Mouse (Mus musculus) cortical plate, adult 2 months (tissue): Measurements from ENCODE around the gene Clec18a.

ENCODE experiments used
- CTCF ChIP-seq: fragments of 200-500 bp; IDR thresholded peaks from 2 replicates; pipeline ENCODE4 v1.5.1; 2011; ENCODE audit warnings: mild to moderate bottlenecking, control low read depth, low read length; ENCODE audit not compliant: insufficient read depth; ENCODE audit errors: extremely low read depth
- POLR2A ChIP-seq: fragments of 200-500 bp; IDR thresholded peaks from 2 replicates; pipeline ENCODE4 v1.6.1; 2011; ENCODE audit warnings: mild to moderate bottlenecking, low read length, control low read depth; ENCODE audit not compliant: insufficient read depth; ENCODE audit errors: extremely low read depth

DNA sequence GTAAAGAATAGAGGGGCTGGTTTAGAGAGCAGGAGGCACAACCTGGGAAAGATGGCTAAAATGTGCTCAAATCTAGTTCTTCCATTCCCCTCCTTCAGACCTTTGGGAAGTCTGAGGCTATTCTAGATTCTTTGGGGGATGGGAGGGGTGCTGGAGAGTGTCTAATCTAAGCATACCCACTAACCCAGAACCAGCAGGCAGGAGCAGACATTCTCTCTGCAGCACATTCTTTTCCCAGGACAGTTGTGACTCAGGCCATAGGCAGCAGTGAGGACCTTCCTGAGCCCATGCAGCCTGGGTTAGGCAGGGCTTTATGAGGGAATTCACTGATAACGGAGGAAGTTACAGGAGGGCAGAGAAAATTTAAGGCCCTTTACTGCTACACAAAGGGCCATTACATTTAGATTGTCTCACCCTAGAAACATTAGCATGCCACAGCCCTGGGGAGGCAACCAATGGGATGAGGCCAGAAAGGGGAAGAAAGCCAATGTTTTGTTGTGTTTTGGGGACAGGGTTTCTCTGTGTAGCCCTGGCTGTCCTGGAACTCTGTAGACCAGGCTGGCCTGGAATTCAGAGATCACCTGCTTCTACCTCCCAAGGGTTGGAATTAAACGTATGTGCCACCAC lies 33.2 kb downstream of the Clec18a start:
- TF ChIP-seq CTCF (no peak), POLR2A (no peak)
